Mouse (Mus musculus): ENCODE results near the gene Mxra8. TPM values are rescaled to one million over a fixed set of nuclear protein-coding genes. Genes with fewer than 3 reads are reported as not detected.

Gene Mxra8
- 15.1 and 18.1 TPM in 2 replicates for polyA plus RNA-seq (2015; fragmentation: Nextera tagmentation; extraction: Ambion mirVana)

DNA sequence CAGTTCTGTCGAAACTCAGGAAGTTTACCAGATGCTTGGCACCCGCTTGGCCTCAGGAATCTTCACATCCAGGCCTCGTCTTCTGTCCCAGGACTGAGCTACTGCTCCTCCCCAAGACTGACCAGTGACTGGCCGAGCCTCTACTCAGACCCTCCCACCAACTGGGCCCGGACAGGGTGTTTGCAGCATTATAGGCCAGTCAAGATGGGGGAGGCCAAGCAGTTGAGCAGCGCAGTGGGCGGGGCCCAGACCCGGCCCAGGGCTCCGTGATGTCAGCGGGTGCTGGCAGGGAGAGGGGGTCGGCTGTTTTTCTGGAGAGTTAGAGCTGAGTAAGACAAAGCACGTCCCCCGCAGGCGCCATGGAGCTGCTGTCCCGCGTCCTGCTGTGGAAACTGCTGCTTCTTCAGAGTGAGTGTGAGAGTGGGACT lies at the start of gene Mxra8:
TSS of gene Mxra8 (plus strand) at position 198 of the 428 bp plus-strand sequence.
- DNase-seq (ENCODE audit: low spot score) = no peak

DNA sequence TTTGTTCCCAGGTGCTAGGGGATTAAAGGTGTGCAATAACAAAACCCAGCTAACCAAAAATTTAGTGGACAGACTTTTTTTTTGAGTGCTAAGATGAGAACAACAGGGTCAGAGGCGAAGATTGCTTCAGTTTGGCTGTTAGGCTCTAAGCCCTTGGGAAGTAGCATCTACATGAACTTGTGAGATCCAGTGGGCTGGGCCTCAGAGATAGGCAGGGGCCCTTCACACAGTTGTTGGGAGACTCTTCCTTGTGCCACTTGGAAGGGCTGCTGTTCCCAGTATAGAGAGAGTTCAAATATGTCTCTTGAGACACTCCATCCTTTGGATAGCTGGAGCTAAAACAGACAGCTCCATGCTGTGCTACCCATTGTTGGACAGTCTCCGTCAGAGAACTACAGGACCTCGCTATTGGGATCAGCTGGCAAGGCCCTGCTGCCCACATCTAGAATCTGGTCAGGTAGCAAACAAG lies 49.4 kb upstream of the Mxra8 start, which contains the start of gene Ankrd65:
TSS of gene Ankrd65 (plus strand) at position 419 of the 469 bp plus-strand sequence.
- no peak for DNase-seq (ENCODE audit: low spot score)

DNA sequence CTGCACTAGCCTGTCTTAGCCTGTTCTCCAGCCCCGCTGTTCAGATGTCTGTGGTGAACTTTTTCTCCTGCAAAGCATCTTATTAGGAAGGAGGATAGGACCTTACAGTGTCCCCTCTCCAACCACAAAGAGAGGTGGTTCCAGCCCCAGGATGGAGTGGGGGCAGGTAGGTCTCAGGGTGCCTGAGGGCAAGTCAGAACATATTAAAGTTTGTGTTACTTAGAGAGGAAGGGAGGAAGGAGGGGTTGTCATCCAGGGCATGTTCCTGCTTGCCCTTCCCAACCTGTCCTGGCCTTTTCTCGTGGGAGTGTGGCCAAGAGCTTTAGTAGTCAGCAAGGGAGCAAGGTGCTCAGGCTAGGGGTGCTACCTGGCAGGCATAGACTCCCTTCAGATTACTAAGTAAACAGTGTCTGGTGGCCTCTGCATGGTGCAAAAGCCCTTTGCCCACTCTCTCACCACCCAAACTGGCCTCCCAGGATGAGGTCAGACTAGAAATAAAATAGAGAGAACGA lies 48.8 kb upstream of the Mxra8 start:
- DNase-seq (ENCODE audit: low spot score) = no peak

DNA sequence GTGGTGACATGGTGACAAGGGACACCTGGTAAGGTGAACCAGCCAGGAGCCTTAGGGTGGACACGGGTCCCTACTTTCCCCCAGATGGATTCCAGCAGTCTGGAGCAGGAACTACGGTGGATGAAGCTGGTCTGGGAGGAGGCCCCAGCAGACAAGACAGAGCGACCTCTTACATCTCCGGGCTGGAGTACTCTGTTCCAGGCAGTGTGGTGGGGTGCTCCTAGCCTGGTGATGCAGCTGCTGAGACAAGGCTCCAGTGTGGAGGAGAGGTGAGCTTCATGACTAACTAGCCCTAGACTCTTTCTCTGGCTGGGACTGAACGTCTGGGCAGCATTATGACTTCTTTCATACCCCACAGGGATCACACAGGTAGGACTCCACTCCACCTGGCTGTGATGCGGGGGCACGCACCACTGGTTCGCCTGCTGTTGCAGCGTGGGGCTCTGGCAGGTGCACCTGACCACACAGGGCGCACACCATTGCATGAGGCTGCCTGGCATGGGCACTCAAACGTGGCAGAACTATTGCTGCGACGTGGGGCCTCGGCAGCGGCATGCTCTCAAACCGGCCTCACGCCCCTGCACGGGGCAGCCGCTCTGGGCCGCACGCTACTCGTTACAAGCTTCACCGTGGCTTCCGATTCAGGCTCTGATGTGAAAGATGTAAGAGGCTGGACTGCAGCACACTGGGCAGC lies 48.1 kb upstream of the Mxra8 start:
- no peak for DNase-seq (ENCODE audit: low spot score)

DNA sequence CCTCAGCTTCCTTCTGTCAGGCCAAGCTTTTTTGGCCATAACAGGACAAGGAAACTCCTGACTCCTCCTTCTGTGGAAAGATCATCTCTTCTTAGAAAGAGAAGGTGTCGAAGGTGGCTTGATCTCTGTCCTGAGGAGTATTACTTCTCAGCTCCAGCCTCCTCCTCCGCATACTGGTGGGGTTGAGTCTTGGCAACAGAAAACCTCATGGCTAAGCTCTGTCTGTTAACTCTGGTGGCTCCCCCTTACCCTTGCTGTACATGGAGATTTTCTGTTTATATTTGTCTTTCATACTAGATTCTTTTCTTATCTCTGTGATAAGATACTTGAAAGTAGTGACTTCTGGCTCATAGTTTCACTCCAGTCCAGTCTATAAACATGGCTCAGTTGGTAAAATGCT lies 45.8 kb upstream of the Mxra8 start:
- no peak for DNase-seq (ENCODE audit: low spot score)

DNA sequence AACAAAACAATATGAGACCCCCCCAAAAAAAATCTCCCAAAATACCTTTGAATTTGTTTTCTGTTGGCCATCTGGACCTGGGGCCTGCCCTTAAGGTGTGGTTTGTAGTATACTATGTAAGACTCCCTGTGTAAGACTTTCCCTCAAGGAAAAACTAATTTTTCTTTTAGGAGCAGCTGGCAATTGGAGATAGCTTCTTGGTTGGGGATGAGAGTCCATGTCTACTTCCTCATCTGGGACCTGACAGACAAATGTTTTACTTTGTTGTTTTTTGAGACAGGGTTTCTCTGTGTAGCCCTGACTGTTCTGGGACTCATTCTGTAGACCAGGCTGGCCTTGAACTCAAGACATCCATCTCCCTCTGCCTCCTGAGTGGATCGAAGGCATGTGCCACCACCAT lies 37.4 kb upstream of the Mxra8 start:
- no peak for DNase-seq (ENCODE audit: low spot score)

DNA sequence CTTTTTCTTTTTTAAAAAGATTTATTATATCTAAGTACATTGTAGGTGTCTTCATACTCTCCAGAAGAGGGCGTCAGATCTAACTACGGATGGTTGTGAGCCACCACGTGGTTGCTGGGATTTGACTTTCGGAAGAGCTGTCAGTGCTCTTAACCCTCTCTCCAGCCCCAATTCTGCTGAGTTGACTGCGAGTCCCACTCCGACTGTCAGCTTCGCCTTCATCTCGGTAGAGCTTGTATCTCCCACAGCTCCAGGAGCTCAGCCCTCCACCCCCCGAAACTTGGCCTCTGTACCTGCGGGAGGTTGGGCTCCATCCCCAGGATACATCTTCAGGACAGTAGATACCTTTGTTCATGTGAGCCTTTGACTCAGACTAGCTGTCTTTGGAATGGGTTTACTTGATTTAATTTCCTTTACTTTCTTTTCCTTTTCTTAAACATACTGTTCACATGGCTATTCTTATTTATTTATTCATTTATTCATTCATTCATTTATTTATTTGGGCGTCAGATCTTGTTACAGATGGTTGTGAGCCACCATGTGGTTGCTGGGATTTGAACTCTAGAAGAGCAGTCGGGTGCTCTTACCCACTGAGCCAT lies 36.6 kb upstream of the Mxra8 start, which contains the start of gene Mrpl20:
TSS of gene Mrpl20 (plus strand) at position 138 of the 599 bp plus-strand sequence.
- DNase-seq (ENCODE audit: low spot score) = peak; percentile 51

DNA sequence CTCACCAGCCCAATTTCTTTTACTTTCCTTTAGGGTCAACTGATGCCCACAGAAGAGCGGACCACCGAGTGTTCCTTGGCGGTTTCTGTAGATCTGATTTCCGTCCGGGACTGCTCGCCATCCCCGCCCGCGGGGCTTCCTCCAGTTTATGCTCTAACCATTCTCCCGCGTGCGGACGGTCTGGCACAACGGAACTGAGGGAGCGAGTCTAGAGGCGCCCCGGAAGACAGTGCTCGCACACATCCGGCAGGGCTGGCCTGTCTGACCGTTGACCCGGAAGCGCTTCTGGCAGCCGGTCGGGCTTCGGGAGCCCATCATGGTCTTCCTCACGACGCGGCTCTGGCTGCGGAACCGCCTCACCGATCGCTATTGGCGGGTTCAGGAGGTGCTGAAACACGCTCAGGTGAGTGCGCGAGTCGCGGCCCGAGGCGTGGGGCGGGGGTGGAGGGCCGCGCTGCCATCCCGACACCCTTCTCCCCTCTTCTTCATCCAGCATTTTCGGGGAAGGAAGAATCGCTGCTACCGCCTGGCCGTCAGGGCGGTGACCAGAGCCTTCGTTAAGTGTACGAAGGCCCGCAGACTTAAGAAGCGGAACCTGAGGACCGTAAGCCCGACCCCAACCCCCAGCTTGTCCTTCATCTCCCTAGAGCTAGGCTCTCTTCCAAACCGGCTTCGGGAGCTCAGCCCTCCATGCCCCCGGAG lies 36.0 kb upstream of the Mxra8 start:
- peak; percentile 96 for DNase-seq (ENCODE audit: low spot score)

DNA sequence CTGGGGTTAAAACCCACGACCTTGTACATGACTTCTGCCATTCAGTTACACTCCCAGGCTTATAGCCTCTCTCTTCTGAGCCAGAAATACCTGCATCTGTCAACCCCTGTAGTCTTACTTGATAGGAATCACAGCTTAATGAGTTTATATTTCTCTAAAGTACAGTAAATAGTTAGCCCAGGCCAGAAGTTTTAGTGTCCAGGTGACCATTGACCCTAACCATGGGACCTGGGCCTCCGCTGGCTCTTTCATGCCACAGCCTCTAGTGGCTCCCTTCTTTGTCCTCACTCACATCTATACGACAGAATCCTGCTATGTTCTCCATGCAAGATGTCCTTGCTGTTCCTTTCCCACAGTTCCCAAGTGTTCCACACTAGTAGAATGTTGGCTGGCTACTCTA lies 31.6 kb upstream of the Mxra8 start:
- DNase-seq (ENCODE audit: low spot score) = no peak

DNA sequence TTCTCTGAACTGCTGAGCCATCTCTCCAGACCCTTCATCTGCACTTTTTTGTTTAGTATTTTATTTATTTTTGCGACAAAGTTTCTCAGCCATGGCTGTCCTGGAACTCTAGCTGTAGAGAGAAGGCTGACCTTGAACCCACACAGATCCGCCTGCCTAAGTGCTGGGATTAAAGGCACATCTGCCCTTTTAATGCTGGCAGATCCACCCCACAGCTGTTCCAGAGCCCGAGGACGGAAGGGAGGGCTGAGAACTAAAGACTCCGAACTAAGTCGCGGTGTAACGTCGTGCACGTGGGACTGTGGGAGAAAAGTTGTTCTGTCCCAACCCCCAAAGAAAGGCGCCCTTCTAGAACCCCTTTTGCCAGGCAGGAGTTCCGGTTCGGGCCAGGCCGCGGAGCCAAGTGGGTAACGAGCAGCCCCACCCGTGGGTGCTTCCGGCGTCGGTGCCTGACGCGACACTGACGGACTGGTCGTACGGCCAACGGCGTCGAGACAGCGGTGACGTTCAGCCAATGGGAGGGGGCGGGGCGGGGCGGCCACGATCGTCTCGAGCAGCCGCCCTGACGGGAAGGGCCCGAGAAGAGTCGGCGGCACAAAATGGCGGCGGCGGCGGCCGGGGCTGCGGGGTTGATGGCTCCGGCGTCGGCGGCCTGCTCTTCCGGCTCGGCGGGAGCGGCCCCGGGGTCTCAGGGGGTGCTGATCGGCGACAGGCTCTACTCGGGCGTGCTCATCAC lies 27.4 kb upstream of the Mxra8 start, which contains the start of gene Ccnl2:
TSS of gene Ccnl2 (plus strand) at position 561 of the 736 bp plus-strand sequence.
- DNase-seq (ENCODE audit: low spot score) = peak; percentile 98

DNA sequence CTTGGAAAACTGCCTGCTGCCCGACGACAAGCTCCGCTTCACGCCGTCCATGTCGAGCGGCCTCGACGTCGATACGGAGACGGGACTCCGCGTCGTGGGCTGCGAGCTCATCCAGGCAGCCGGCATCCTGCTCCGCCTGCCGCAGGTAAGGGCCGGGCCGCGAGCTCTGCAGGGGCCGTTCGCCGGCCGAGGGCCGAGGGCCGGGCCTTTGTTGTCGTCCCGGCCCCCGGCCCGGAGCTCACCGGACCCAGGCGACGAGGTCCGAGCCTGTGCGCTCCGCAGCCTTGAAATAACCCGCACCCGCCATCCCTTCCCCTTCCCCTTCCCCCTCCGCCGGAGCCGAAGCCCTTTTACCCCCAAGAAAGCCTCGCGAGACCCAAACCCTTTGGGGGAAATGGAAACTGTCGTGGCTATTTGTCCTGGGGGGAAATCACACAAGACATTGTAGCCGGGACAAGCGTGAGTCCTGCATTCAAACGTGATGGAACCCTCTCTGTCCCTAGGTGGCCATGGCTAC lies 26.8 kb upstream of the Mxra8 start:
- DNase-seq (ENCODE audit: low spot score) = peak; percentile 60

DNA sequence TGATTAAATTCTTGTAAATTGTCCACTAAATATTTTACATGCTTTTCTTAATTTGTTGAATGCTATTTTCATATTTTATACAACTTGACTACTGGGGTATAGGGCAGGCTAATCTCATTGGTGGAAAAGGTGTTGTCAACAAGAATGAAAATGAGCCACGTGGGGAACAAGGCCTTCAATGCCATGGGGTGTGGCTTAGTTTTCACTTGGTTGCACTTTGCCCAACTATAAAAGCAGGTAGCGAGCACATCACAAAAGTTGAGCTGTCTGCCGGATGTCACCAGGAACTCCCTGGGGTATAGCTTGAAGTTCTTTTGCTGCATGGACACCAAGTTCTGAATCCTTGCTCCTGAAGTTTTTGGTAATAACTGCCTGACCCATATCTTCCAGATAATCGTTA lies 21.9 kb upstream of the Mxra8 start:
- DNase-seq (ENCODE audit: low spot score) = no peak

DNA sequence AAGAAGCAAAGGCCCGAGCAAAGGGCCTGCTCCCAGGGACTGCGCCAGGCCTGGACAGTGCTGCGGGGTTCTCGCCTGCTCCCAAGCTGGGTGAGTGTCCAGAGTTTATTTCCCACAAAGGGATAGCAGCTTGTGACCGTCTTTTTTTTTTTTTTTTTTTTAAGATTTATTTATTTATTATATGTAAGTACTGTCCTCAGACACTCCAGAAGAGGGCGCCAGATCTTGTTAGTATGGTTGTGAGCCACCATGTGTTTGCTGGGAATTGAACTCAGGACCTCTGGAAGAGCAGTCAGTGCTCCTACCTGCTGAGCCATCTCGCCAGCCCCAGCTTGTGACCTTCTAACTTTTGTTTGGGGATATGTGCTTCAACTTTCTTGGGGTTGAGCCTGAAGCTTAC lies 18.5 kb upstream of the Mxra8 start:
- DNase-seq (ENCODE audit: low spot score) = peak; percentile 20

DNA sequence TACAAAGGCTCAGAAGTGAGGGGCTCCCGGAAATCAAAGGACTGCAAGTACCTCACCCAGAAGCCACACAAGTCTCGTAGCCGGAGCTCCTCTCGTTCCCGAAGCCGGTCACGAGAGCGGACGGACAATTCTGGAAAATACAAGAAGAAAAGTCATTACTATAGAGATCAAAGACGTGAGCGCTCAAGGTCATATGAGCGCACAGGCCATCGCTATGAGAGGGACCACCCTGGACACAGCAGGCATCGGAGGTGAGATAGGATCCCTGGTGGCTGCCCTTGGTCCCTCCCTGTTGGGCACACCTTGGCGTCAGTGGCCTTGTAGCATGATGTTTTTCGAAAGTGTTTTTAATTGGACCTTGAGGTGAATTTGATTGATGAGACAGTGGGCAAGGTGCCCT lies 16.0 kb upstream of the Mxra8 start:
- no peak for DNase-seq (ENCODE audit: low spot score)

DNA sequence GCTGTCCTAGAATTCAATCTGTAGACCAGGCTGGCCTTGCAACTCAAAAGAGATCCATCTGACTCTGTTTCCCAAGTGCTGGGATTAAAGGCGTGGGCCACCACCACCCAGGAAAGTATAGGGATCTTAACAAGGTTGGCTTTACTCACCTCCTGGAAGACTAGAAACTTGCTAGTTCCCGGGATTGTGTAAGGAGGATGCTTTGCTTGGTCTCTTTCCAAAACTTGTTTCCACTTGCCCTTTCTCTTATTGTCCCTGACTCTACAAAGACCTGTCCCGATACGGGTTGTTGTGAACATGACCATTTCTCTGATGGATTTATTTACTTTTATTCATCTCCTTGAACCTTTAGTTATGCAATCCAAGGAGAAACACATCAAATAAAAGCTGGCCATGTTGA lies 9.6 kb upstream of the Mxra8 start:
- no peak for DNase-seq (ENCODE audit: low spot score)

DNA sequence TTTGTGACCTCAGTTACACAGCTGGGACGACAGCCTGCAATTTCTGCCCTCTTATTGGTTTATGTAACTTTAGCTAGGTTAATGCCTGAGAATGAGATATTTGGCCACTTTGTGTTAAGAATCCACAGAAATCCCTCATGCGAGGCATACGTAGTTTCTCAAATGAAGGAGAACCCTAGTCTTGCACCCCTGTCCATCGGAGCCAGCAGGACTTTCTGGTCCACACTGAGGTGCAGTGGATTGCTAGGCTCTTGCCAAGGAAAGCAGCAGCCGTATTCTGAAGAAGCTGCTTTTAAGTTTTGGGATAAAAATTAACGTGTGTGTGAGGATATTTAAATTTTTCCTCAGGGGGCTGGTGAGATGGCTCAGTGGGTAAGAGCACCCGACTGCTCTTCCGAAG lies 8.9 kb upstream of the Mxra8 start:
- peak; percentile 13 for DNase-seq (ENCODE audit: low spot score)

DNA sequence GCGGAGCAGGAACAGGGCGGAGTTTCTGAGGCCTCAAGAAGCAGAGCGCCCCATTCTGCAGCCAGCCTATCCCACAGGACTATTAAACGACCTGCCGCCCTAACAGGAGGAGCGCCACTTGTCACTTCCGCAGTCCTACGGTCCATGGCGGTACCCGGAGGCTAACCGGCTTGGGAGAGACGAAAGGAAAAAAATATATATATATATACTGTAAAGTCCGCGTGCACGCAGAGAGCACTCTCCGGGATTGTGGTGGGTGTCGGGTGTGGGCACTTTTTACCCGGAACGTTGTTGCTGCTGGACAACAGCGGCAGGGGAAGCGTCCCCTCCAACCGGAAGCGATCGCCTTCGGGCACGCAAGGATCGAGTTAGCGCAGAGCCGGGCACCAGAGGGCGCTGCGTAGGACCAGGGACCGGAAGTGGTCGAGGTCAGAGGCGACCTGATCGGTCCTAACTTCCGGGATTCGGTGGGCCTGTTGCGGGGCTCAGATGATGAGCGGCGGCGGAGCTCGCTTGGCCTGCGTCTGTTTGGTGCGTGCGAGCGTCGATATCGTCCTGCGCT lies 8.2 kb upstream of the Mxra8 start, which contains the start of gene Aurkaip1:
TSS of gene Aurkaip1 (plus strand) at position 68 of the 562 bp plus-strand sequence.
- DNase-seq (ENCODE audit: low spot score) = peak; percentile 92

DNA sequence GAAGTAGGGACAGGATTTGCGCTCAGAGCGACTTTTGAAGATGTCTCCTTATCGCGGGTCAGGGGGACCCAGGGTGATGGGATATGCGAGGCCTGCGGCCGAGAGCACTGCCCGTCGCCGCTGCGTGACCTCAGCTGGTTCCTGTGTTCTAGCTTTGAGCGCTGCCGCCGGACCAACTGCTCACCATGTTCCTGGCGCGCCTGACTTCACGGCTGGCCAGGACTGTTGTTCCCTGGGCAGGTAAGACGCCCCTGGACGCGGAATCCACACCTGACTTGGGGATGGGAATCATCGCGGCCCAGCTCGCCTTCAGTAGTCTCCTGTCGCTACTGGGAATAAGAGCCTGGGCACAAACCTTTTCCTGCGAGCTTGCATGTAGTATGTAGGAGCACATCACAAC lies 7.6 kb upstream of the Mxra8 start:
- no peak for DNase-seq (ENCODE audit: low spot score)

DNA sequence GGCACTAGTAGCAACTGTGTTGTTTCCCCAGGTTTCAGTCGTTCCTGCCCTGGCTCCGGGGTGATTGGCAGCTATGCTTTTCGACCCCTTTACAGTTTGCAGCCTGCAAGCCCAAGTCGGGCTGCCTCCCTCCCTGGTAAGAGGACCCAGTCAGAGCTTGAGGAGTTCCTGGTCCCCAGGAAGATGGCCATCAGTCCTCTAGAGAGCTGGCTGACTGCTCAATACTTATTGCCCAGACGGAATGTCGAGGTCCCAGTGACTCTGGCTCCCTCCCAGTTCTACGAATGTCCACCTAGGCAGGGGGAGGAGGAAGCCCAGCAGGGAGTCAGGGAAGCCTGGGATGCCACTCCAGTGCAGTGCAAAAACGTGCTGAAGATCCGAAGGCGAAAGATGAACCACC lies 7.2 kb upstream of the Mxra8 start:
- DNase-seq (ENCODE audit: low spot score) = no peak

DNA sequence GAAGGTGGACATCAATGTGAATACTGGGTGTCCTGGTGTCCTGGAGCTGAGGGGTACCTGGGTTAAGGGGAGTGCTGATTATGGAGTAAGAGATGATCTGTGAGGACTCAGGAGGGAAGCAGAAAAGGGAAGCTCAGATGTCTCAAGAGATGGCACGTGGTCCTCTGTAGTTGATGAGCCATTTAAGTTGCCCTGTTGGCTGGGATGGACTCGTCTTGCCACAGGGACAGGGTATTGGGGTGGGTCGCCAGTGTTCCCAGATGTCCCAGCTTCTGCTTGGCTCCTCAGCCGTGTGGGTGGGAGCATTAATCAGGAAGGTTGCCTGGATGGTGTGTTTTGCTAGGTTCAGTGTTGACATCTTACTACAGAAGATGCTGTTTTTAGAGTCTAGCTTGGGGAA lies 6.2 kb upstream of the Mxra8 start:
- DNase-seq (ENCODE audit: low spot score) = no peak

DNA sequence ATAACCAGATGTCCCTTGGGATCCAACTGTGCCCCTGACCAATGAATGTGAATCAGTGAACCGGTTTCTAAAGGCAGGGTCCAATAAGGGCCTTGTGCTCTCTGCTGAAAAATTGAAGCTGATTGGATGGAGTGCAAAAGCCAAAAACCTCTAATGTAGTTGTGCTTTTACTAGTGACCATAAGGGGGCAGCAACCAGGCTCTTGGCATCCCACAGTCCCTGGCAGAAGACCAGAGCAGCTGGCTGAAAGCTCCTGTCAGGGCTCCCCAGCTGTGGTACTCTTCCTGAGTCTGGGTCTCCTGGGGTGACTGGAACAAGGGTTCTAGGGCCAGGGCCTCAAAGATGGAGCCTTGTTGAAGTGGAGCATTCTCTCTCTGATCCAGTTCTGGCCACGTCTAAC lies 5.6 kb upstream of the Mxra8 start:
- peak; percentile 74 for DNase-seq (ENCODE audit: low spot score)
